Mouse (Mus musculus) neural tube, embryonic 15.5 days (tissue): ENCODE measurements around the gene Terb1. TPM values are rescaled to one million over a fixed set of nuclear protein-coding genes. Genes with fewer than 3 reads are reported as not detected.

ENCODE experiments used
- ATAC-seq: fragments of 200-750 bp; cut with Nextera tagmentation; 2 replicates; pipeline ENCODE4 v1.8.0; 2017; ENCODE audit warnings: mild to moderate bottlenecking, moderate TSS enrichment, moderate library complexity; ENCODE audit not compliant: low FRiP score
- H3K27ac ChIP-seq: fragments of 300-500 bp; sonication (generic); replicated peaks from 2 replicates; pipeline ENCODE4 v1.5.1; 2015; ENCODE audit warnings: mild to moderate bottlenecking, inconsistent platforms
- H3K27me3 ChIP-seq: fragments of 300-500 bp; sonication (generic); replicated peaks from 2 replicates; pipeline ENCODE4 v1.6.1; 2015; ENCODE audit warnings: inconsistent platforms
- H3K36me3 ChIP-seq: fragments of 300-500 bp; sonication (generic); 2 replicates; pipeline ENCODE4 v1.6.1; 2015; ENCODE audit warnings: inconsistent platforms
- H3K4me1 ChIP-seq: fragments of 300-500 bp; sonication (generic); 2 replicates; pipeline ENCODE4 v1.6.1; 2015; ENCODE audit warnings: inconsistent platforms
- H3K4me2 ChIP-seq: fragments of 300-500 bp; sonication (generic); 2 replicates; pipeline ENCODE4 v1.6.1; 2015; ENCODE audit warnings: inconsistent platforms, mild to moderate bottlenecking, moderate library complexity
- H3K4me3 ChIP-seq: fragments of 300-500 bp; sonication (generic); replicated peaks from 2 replicates; pipeline ENCODE4 v1.5.1; 2015; ENCODE audit warnings: mild to moderate bottlenecking, inconsistent platforms
- H3K9ac ChIP-seq: fragments of 300-500 bp; sonication (generic); replicated peaks from 2 replicates; pipeline ENCODE4 v1.6.1; 2015; ENCODE audit warnings: mild to moderate bottlenecking, inconsistent platforms
- H3K9me3 ChIP-seq: fragments of 300-500 bp; sonication (generic); replicated peaks from 2 replicates; pipeline ENCODE4 v1.6.1; 2016; ENCODE audit warnings: inconsistent platforms
- WGBS: fragments of 180-500 bp; shearing (Covaris S2); methylation state at CpG from one replicate; pipeline ENCODE4 v1.1.7; 2015; ENCODE audit warnings: mixed read lengths; 5-methylcytosine and 5-hydroxymethylcytosine counted together
- polyA plus RNA-seq: library from polyadenylated mRNA; unstranded; fragments of >200 nt; fragmentation: Nextera tagmentation; extraction: Ambion mirVana; gene quantifications from 2 replicates; pipeline ENCODE4 v1.2.1, GENCODE M21; 2015

The Terb1 gene
- polyA plus RNA-seq, 1 experiment from 2014 or later: 0.97 TPM

DNA sequence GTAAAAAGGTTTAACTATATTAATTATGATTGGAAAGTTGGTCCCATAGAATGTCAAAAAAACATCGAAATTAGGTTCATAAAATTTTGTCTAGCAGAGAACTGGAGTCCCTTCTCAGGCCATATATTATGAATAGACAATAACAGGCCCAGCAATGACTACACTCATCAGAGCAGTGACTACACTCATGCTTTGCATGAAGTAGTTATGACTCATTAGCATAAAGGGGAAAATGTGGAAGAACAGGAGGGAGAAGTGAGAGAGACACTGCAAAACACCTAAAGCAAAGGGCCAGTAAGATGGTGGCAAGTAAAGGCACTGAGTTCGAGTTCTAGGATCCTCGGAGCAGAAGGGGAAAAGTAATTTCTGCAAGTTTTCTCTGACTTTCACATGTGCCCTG, 63.7 kb downstream of the Terb1 start:
- Histone ChIP-seq H3K9ac (no peak overlapping the region), H3K36me3 (0 out of 2 replicates have a peak, but pooled peaks cover 1% of the 10 kb centered on the region), H3K9me3 (no peaks in the 10 kb centered on the region), H3K4me1 (peaks cover 12% of the 10 kb centered on the region), H3K4me3 (no peak overlapping the region), H3K4me2 (no peak overlapping the region), H3K27me3 (no peaks in the 10 kb centered on the region), H3K27ac (no peak overlapping the region)
- no peak for ATAC-seq
- WGBS: 86% methylated on average over 3 of the region's 3 CpGs

DNA sequence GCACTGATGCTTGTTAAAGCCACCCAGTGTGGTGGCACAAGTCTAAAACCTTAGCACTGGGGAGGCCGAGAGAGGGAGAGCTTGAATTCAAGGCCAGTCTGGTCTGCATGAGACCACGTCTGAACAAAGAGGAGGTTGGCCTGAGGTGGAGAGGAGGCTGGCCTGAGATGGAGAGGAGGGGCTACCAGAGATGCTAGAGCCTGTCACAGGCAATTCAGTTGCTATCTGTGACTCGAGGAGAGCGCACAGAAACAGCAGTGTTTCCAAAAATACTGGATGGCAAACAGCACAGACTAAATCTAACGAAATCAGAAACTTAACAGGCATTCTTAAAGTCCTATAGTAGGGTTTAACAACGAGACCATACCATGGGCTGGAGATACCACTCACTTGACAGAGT, 64.5 kb downstream of the Terb1 start:
- no peak overlapping the region for H3K27ac ChIP-seq
- H3K4me2 ChIP-seq: no peak overlapping the region
- peaks cover 9% of the 10 kb centered on the region for H3K36me3 ChIP-seq
- no peaks in the 10 kb centered on the region for H3K27me3 ChIP-seq
- WGBS: 68% methylated on average over 6 of the region's 6 CpGs
- H3K9ac ChIP-seq: no peak overlapping the region
- no peak for ATAC-seq
- peaks cover 19% of the 10 kb centered on the region for H3K4me1 ChIP-seq
- H3K4me3 ChIP-seq: no peak overlapping the region
- H3K9me3 ChIP-seq: no peaks in the 10 kb centered on the region

- no peak overlapping the region for H3K9ac ChIP-seq
- H3K4me2 ChIP-seq: peak overlapping the region; percentile 87
- H3K27ac ChIP-seq: peak overlapping the region; percentile 92; the same call in 1 of the 2 replicates
- no peaks in the 10 kb centered on the region for H3K9me3 ChIP-seq
- H3K36me3 ChIP-seq: peaks cover 29% of the 10 kb centered on the region
- H3K4me1 ChIP-seq: peaks cover 23% of the 10 kb centered on the region
- 67% methylated on average over 7 of the region's 7 CpGs for WGBS
- peak; percentile 39 for ATAC-seq
- H3K27me3 ChIP-seq: no peaks in the 10 kb centered on the region
- peak overlapping the region; percentile 94 for H3K4me3 ChIP-seq
Measured at GRCm38 (mm10) chr8:104443125-104443679, 66.5 kb downstream of the Terb1 start.

DNA sequence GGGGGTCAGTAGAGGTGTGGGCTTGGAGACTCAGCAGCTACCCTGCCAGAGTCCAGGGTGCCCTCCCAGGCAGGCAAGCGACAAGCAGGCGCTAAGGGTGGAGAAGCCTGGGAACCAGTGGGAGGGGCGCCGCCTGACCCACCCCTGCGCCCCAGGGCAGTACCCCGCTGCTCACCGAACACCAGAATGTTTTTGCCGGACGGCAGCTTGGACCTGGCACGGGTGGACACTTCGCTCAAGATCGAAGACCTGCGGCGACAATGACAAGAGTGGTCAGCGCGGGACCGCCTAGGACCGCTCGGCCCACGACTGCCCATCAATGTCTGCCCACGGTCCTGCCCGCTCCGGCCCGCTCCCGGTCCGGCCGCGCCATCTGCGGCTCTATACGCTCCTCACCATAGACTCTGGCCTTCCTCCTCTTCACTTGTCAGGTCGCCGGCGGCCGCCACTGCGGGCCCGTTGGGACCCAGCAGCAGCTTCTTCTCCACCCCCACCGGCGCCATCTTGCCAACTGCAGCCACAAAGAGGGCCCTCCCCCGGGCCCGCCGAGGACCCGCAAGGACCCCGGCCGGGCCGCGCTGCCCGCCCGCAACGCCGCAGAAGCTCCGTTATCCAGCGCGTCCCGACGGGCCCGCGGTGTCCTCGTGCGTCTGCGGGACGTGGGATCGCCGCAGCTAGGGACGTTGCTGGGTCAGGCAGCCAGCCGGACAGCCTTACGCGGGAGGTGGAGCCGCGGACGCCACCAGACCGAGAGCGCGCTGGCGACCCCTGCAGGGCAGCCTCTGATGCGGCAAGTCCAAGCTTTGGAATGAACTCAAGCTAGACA, 67.2 kb downstream of the Terb1 start, which contains the start of gene Dync1li2:
TSS of gene Dync1li2 (minus strand) at position 749 of the 826 bp plus-strand sequence.
- WGBS: 0% methylated on average over 75 of the region's 75 CpGs
- Histone ChIP-seq H3K4me1 (peaks cover 23% of the 10 kb centered on the region), H3K9me3 (no peaks in the 10 kb centered on the region), H3K27ac (peak within 1 kb of the TSS; percentile 92), H3K4me3 (peak within 1 kb of the TSS; percentile 94), H3K4me2 (peak within 1 kb of the TSS; percentile 87), H3K27me3 (no peaks in the 10 kb centered on the region), H3K36me3 (peaks cover 33% of the 10 kb centered on the region), H3K9ac (peak within 1 kb of the TSS; percentile 97)
- peak; percentile 90 for ATAC-seq

GRCm38 (mm10) chr8:104441613-104442012, 68.1 kb downstream of the Terb1 start:
- H3K27ac ChIP-seq: peak overlapping the region; percentile 92; the same call in 1 of the 2 replicates
- ATAC-seq: no peak
- H3K27me3 ChIP-seq: no peaks in the 10 kb centered on the region
- peaks cover 27% of the 10 kb centered on the region for H3K4me1 ChIP-seq
- WGBS: 50% methylated on average over 7 of the region's 7 CpGs
- H3K4me2 ChIP-seq: peak overlapping the region; percentile 87
- H3K4me3 ChIP-seq: peak overlapping the region; percentile 94
- H3K9ac ChIP-seq: peak overlapping the region; percentile 97
- no peaks in the 10 kb centered on the region for H3K9me3 ChIP-seq
- peaks cover 42% of the 10 kb centered on the region for H3K36me3 ChIP-seq

- Histone ChIP-seq H3K27ac (no peak overlapping the region), H3K9ac (no peak overlapping the region), H3K4me1 (peaks cover 46% of the 10 kb centered on the region), H3K9me3 (no peaks in the 10 kb centered on the region), H3K36me3 (peaks cover 62% of the 10 kb centered on the region), H3K27me3 (no peaks in the 10 kb centered on the region), H3K4me2 (no peak overlapping the region), H3K4me3 (no peak overlapping the region)
- no peak for ATAC-seq
- WGBS: 96% methylated on average over 8 of the region's 8 CpGs
Measured at GRCm38 (mm10) chr8:104439461-104439860, 70.2 kb downstream of the Terb1 start.

GRCm38 (mm10) chr8:104437494-104438135, 72.1 kb downstream of the Terb1 start:
- Histone ChIP-seq H3K27me3 (no peaks in the 10 kb centered on the region), H3K36me3 (peaks cover 77% of the 10 kb centered on the region), H3K9ac (no peak overlapping the region), H3K4me1 (peaks cover 47% of the 10 kb centered on the region), H3K27ac (no peak overlapping the region), H3K4me3 (no peak overlapping the region), H3K4me2 (no peak overlapping the region), H3K9me3 (no peaks in the 10 kb centered on the region)
- no peak for ATAC-seq
- 95% methylated on average over 13 of the region's 13 CpGs for WGBS

GRCm38 (mm10) chr8:104436591-104436990, 73.1 kb downstream of the Terb1 start:
- 91% methylated on average over 4 of the region's 4 CpGs for WGBS
- H3K36me3 ChIP-seq: peaks cover 88% of the 10 kb centered on the region
- no peak overlapping the region for H3K4me3 ChIP-seq
- H3K4me2 ChIP-seq: no peak overlapping the region
- peak overlapping the region; percentile 64 for H3K27ac ChIP-seq
- no peak for ATAC-seq
- peaks cover 41% of the 10 kb centered on the region for H3K4me1 ChIP-seq
- no peaks in the 10 kb centered on the region for H3K9me3 ChIP-seq
- no peak overlapping the region for H3K9ac ChIP-seq
- no peaks in the 10 kb centered on the region for H3K27me3 ChIP-seq

DNA sequence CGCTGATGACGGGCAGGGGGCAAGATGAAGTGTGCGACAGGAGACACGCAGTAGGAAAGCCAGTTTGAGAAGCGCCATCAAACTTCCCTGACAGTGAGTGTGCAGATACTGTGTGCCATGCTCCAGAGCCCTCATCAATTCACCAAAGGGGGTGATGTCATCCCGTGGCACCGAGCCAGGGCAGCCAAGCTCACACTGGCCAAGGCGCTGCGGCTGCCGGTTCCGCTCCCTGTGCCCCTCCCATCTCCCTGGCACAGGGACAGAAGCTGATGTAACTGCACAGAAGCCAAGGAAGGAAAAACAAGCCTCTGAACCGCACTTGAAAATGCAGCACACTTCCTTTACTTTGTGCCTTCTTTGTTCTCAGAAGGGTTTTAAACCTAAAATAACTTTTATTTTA, 73.7 kb downstream of the Terb1 start:
- 32% methylated on average over 12 of the region's 12 CpGs for WGBS
- peak overlapping the region; percentile 64 for H3K27ac ChIP-seq
- H3K4me1 ChIP-seq: peaks cover 36% of the 10 kb centered on the region
- H3K4me3 ChIP-seq: no peak overlapping the region
- H3K4me2 ChIP-seq: peak overlapping the region; percentile 13; the same call in 1 of the 2 replicates
- H3K9ac ChIP-seq: 0 out of 2 replicates have a peak overlapping the region, but pooled peaks have one; percentile 2
- peak; percentile 90 for ATAC-seq
- no peaks in the 10 kb centered on the region for H3K27me3 ChIP-seq
- no peaks in the 10 kb centered on the region for H3K9me3 ChIP-seq
- H3K36me3 ChIP-seq: peaks cover 92% of the 10 kb centered on the region

- WGBS: 92% methylated on average over 18 of the region's 18 CpGs
- peaks cover 92% of the 10 kb centered on the region for H3K36me3 ChIP-seq
Measured at GRCm38 (mm10) chr8:104434826-104435354, 74.8 kb downstream of the Terb1 start.

DNA sequence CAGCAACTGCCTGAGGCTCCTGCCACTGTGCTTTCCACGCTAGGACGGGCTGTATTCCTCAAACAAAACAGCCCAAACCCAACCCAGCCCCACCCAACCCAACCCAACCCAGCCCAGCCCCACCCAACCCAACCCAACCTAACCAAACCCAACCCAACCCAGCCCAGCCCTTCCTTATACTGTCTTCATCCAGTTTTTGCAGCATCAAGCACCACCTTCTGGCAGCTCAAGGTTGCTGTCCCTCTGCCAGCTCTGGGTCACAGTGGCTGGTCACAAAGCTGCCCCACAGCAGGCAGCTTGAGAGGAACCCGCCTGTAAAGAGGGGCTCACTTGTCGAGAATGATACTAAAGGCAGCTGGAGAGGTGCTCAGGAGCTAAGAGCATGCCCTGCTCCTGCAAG, 75.4 kb downstream of the Terb1 start:
- H3K36me3 ChIP-seq: peaks cover 90% of the 10 kb centered on the region
- peaks cover 24% of the 10 kb centered on the region for H3K4me1 ChIP-seq
- ATAC-seq: no peak
- H3K4me3 ChIP-seq: no peak overlapping the region
- H3K27me3 ChIP-seq: no peaks in the 10 kb centered on the region
- no peak overlapping the region for H3K27ac ChIP-seq
- H3K9me3 ChIP-seq: no peaks in the 10 kb centered on the region
- H3K9ac ChIP-seq: no peak overlapping the region
- H3K4me2 ChIP-seq: no peak overlapping the region
- WGBS: 86% methylated on average over 4 of the region's 4 CpGs

More at GRCm38 (mm10) chr8:104434826-104435354, 74.8 kb downstream of the Terb1 start:
- H3K27ac ChIP-seq: no peak overlapping the region
- H3K27me3 ChIP-seq: no peaks in the 10 kb centered on the region
- no peak overlapping the region for H3K4me3 ChIP-seq
- H3K9ac ChIP-seq: no peak overlapping the region
- no peak overlapping the region for H3K4me2 ChIP-seq
- no peaks in the 10 kb centered on the region for H3K9me3 ChIP-seq
- peaks cover 27% of the 10 kb centered on the region for H3K4me1 ChIP-seq
- no peak for ATAC-seq
